Mouse (Mus musculus) hindbrain, embryonic 10.5 days (tissue): Measurements from ENCODE around the gene Xrn2. TPM values are rescaled to one million over a fixed set of nuclear protein-coding genes. Genes with fewer than 3 reads are reported as not detected.

Source experiments
- DNase-seq: peaks from one replicate; pipeline ENCODE4 v3.0.0-alpha.2; 2017; ENCODE audit warnings: low spot score
- H3K27ac ChIP-seq: fragments of 300-500 bp; sonication (generic); 2 replicates; pipeline ENCODE4 v1.5.1; 2016; ENCODE audit warnings: mild to moderate bottlenecking, moderate library complexity
- H3K27me3 ChIP-seq: fragments of 300-500 bp; sonication (generic); 2 replicates; pipeline ENCODE4 v1.6.1; 2016; ENCODE audit warnings: mild to moderate bottlenecking; ENCODE audit not compliant: poor library complexity, insufficient read depth, severe bottlenecking
- H3K36me3 ChIP-seq: fragments of 300-500 bp; sonication (generic); 2 replicates; pipeline ENCODE4 v1.6.1; 2016; ENCODE audit warnings: mild to moderate bottlenecking, moderate library complexity
- H3K4me1 ChIP-seq: fragments of 300-500 bp; sonication (generic); replicated peaks from 2 replicates; pipeline ENCODE4 v1.6.1; 2016; ENCODE audit warnings: mild to moderate bottlenecking
- H3K4me3 ChIP-seq: fragments of 300-500 bp; sonication (generic); 2 replicates; pipeline ENCODE4 v1.5.1; 2016; ENCODE audit warnings: mild to moderate bottlenecking, moderate library complexity
- H3K9me3 ChIP-seq: fragments of 300-500 bp; sonication (generic); 2 replicates; pipeline ENCODE4 v1.6.1; 2016; ENCODE audit warnings: mild to moderate bottlenecking, moderate library complexity
- WGBS: fragments of 180-500 bp; shearing (Covaris S2); methylation state at CpG from one replicate; pipeline ENCODE4 v1.1.7; 2016; 5-methylcytosine and 5-hydroxymethylcytosine counted together
- polyA plus RNA-seq: library from polyadenylated mRNA; unstranded; fragments of >200 nt; fragmentation: Nextera tagmentation; extraction: Ambion mirVana; gene quantifications from 2 replicates; pipeline ENCODE4 v1.2.1, GENCODE M21; 2016

Gene Xrn2
- polyA plus RNA-seq, 1 experiment from 2014 or later = 65.7 TPM

GRCm38 (mm10) chr2:147073962-147074361, 61.2 kb downstream of the Xrn2 start:
- H3K27me3 ChIP-seq = peaks cover 7% of the 10 kb centered on the region
- no peak for DNase-seq
- H3K36me3 ChIP-seq = peaks cover 58% of the 10 kb centered on the region
- H3K4me3 ChIP-seq = no peak overlapping the region
- 71% methylated on average over 2 of the region's 2 CpGs for WGBS
- H3K27ac ChIP-seq = no peak overlapping the region
- H3K4me1 ChIP-seq = peaks cover 3% of the 10 kb centered on the region; the same call in 1 of the 2 replicates
- no peaks in the 10 kb centered on the region for H3K9me3 ChIP-seq

- WGBS = 98% methylated on average over 4 of the region's 4 CpGs
- Histone ChIP-seq H3K36me3 (peaks cover 53% of the 10 kb centered on the region), H3K27me3 (peaks cover 11% of the 10 kb centered on the region), H3K4me1 (no peaks in the 10 kb centered on the region), H3K4me3 (no peak overlapping the region), H3K27ac (no peak overlapping the region), H3K9me3 (no peaks in the 10 kb centered on the region)
- DNase-seq = no peak
Observed at GRCm38 (mm10) chr2:147074399-147074798, 61.6 kb downstream of the Xrn2 start.

GRCm38 (mm10) chr2:147082391-147082790, 69.6 kb downstream of the Xrn2 start:
- 69% methylated on average over 4 of the region's 4 CpGs for WGBS
- Histone ChIP-seq H3K4me1 (peaks cover 17% of the 10 kb centered on the region), H3K36me3 (peaks cover 4% of the 10 kb centered on the region; the same call in 1 of the 2 replicates), H3K27ac (no peak overlapping the region), H3K27me3 (peaks cover 91% of the 10 kb centered on the region), H3K9me3 (no peaks in the 10 kb centered on the region), H3K4me3 (no peak overlapping the region)
- no peak for DNase-seq

- DNase-seq = peak; percentile 74
Observed at GRCm38 (mm10) chr2:147083471-147084365, 70.9 kb downstream of the Xrn2 start.

GRCm38 (mm10) chr2:147084366-147085071, 71.7 kb downstream of the Xrn2 start:
- 2% methylated on average over 106 of the region's 106 CpGs for WGBS
- peaks cover 100% of the 10 kb centered on the region for H3K27me3 ChIP-seq
- DNase-seq = no peak
- peak overlapping the region; percentile 39 for H3K4me3 ChIP-seq
- no peaks in the 10 kb centered on the region for H3K9me3 ChIP-seq
- peak overlapping the region; percentile 35 for H3K27ac ChIP-seq
- H3K4me1 ChIP-seq = peaks cover 17% of the 10 kb centered on the region
- H3K36me3 ChIP-seq = no peaks in the 10 kb centered on the region

More at GRCm38 (mm10) chr2:147083471-147084365, 70.9 kb downstream of the Xrn2 start:
- Histone ChIP-seq H3K36me3 (no peaks in the 10 kb centered on the region), H3K27ac (peak overlapping the region; percentile 16; the same call in 1 of the 2 replicates), H3K4me3 (peak overlapping the region; percentile 39), H3K9me3 (no peaks in the 10 kb centered on the region), H3K27me3 (peaks cover 100% of the 10 kb centered on the region), H3K4me1 (peaks cover 17% of the 10 kb centered on the region)
- WGBS = under 1% methylated on average over 72 of the region's 72 CpGs

GRCm38 (mm10) chr2:147085072-147085870, 72.5 kb downstream of the Xrn2 start, which contains the start of gene Nkx2-4:
Gene Nkx2-4, minus strand, starts transcription at chr2:147085445.
- under 1% methylated on average over 82 of the region's 82 CpGs for WGBS
- peak; percentile 53 for DNase-seq
- Histone ChIP-seq H3K4me1 (peaks cover 17% of the 10 kb centered on the region), H3K27ac (peak within 1 kb of the TSS; percentile 35), H3K9me3 (no peaks in the 10 kb centered on the region), H3K36me3 (no peaks in the 10 kb centered on the region), H3K27me3 (peaks cover 98% of the 10 kb centered on the region), H3K4me3 (peak within 1 kb of the TSS; percentile 39)

- WGBS = 8% methylated on average over 6 of the region's 6 CpGs
- DNase-seq = no peak
- H3K4me3 ChIP-seq = no peak overlapping the region
Observed at GRCm38 (mm10) chr2:147085937-147086336, 73.1 kb downstream of the Xrn2 start.

GRCm38 (mm10) chr2:147086441-147086840, 73.6 kb downstream of the Xrn2 start:
- Histone ChIP-seq H3K4me3 (no peak overlapping the region), H3K36me3 (no peaks in the 10 kb centered on the region), H3K27me3 (peaks cover 91% of the 10 kb centered on the region), H3K4me1 (peaks cover 17% of the 10 kb centered on the region), H3K27ac (no peak overlapping the region), H3K9me3 (no peaks in the 10 kb centered on the region)
- WGBS = 16% methylated on average over 5 of the region's 5 CpGs
- DNase-seq = no peak

More at GRCm38 (mm10) chr2:147085937-147086336, 73.1 kb downstream of the Xrn2 start:
- H3K27me3 ChIP-seq = peaks cover 96% of the 10 kb centered on the region
- peaks cover 17% of the 10 kb centered on the region for H3K4me1 ChIP-seq
- no peak overlapping the region for H3K27ac ChIP-seq
- no peaks in the 10 kb centered on the region for H3K36me3 ChIP-seq
- no peaks in the 10 kb centered on the region for H3K9me3 ChIP-seq

GRCm38 (mm10) chr2:147119736-147120135, 106.9 kb downstream of the Xrn2 start:
- H3K27ac ChIP-seq = no peak overlapping the region
- WGBS = 91% methylated on average over 1 of the region's 1 CpGs
- H3K4me3 ChIP-seq = no peak overlapping the region
- no peaks in the 10 kb centered on the region for H3K27me3 ChIP-seq
- no peaks in the 10 kb centered on the region for H3K36me3 ChIP-seq
- no peak for DNase-seq
- no peaks in the 10 kb centered on the region for H3K9me3 ChIP-seq
- no peaks in the 10 kb centered on the region for H3K4me1 ChIP-seq

GRCm38 (mm10) chr2:147127366-147127765, 114.6 kb downstream of the Xrn2 start:
- Histone ChIP-seq H3K36me3 (no peaks in the 10 kb centered on the region), H3K9me3 (no peaks in the 10 kb centered on the region), H3K27me3 (no peaks in the 10 kb centered on the region), H3K4me1 (no peaks in the 10 kb centered on the region), H3K27ac (no peak overlapping the region), H3K4me3 (no peak overlapping the region)
- WGBS = 82% methylated on average over 6 of the region's 6 CpGs
- no peak for DNase-seq
